Mouse (Mus musculus): Measurements from ENCODE around the gene Kif6.

GRCm38 (mm10) chr17:49939146-49939545 lies 324.2 kb downstream of the Kif6 start:
- TF ChIP-seq EP300 (IDR thresholded peaks at IDR 0.05; ENCODE audit: low read depth) (no peak), CTCF (IDR thresholded peaks at IDR 0.05; ENCODE audit: low read depth) (no peak)
